Mouse (Mus musculus): Measurements from ENCODE around the gene Samd5.

Samd5 gene

DNA sequence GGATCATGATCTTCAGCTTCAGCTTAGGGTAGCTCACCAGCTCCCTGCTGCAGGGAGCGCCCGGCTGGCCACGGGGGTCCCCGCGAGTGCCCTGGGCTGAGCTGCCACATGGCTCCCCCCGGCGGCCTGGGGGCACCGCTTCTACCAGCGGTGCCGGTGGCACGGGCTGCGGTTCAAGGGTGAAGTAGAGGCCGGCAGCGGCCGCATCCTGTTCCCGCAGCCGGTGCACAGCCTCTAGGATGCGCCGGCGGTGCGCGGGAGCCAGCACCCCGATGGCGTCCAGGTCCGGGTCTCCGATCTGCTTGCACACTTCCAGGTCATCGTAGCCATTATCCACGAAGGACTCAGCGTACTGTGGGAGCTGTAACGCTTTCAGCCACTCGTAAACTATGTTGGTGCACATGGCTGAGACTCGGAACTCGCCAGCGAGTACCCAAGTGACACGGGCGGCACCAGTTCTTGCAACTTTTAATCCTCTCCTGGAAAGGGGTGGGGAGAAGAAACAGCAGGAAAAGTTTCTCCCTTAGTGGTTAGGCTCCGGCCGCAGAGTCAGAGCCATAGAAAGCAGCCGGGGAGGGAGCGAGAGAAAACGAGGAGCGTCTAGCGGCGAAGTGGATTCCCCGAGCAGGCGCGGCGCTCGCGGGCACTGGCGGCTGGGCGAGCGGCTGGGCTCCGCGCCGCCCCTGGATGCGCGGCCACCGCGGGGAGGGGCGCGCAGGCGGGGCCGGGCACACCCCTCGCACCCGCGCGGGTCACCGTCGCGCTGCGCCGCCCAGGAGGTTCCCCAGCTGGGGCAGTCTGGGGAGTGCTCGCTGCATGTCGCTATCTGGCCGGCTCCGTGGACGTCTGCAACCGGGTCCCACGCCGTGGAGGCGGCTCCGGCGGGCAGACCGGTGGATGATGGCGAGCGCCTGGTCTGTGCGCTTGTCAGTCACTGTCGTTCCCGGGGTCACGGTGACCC lies at the start of gene Samd5:
Gene Samd5 (minus strand): TSS at position 648 of the 961 bp plus-strand sequence.
- peak; percentile 15 to 45 for DNase-seq (ENCODE audit: low spot score in 2 of 2)

- no peak for DNase-seq (ENCODE audit: low spot score in 2 of 2)
Measured at GRCm38 (mm10) chr10:9722519-9723303, 47.7 kb upstream of the Samd5 start.

DNA sequence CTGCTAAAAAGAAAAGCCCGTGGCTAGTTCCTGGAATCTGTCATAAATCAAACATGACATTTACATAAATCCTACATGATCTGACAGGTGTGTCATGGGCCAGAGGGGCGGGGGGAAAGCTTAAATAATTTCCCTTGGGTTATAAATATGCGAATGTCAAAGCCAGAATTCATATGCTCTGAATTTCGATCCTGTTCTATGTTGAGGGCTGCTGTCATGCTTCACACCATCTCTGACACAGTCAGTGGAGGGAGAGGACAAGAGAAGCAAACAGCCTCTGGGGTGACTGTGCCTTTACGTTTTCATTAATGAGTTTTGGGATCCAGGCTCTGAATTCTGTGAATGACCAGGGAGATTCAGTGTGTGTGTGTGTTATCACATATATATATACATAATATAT lies 45.0 kb upstream of the Samd5 start:
- DNase-seq (ENCODE audit: low spot score in 2 of 2) = no peak

DNA sequence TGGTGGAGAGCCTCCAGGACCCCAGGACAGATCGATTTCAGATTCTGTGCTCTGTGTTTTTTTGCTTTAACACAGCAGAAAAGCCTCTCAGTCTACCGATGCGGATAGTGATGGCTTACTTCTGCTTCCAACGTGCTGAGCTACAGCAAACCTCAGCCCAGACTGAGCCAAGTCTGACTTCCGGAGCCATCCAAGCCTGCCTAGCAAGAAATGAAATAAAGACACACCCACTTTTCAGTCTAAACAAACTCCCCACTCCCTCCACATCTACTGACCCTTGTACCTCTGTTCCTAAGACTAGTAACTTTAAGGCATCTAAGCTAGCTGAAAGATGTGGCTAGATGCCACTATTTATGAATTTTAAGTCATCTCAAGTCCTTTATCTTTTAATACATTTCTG lies 43.1 kb upstream of the Samd5 start:
- no peak for DNase-seq (ENCODE audit: low spot score in 2 of 2)

DNA sequence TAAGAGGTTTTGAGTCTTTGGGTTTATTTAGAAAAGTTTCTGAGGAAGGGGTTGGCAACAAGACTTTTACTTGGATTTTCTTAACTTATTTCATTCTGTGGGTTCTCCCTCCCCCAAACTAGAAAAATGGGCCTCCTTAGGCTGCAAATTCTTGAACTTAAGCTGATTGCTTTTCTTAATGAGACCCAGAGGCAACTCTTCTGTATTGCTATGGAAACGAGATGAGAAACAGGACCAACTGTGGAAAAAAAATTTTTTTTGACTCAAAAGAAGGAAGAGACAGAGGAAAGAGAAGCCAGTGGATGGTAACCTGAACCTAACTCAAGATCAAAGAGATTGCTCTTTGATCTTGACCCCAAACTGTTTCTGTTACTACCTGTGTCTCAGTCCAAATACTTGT lies 29.9 kb upstream of the Samd5 start:
- DNase-seq (ENCODE audit: low spot score in 2 of 2) = no peak

- no peak for DNase-seq (ENCODE audit: low spot score in 2 of 2)
Measured at GRCm38 (mm10) chr10:9699071-9699761, 24.2 kb upstream of the Samd5 start.

- no peak for DNase-seq (ENCODE audit: low spot score in 2 of 2)
Measured at GRCm38 (mm10) chr10:9698141-9698540, 23.1 kb upstream of the Samd5 start.

DNA sequence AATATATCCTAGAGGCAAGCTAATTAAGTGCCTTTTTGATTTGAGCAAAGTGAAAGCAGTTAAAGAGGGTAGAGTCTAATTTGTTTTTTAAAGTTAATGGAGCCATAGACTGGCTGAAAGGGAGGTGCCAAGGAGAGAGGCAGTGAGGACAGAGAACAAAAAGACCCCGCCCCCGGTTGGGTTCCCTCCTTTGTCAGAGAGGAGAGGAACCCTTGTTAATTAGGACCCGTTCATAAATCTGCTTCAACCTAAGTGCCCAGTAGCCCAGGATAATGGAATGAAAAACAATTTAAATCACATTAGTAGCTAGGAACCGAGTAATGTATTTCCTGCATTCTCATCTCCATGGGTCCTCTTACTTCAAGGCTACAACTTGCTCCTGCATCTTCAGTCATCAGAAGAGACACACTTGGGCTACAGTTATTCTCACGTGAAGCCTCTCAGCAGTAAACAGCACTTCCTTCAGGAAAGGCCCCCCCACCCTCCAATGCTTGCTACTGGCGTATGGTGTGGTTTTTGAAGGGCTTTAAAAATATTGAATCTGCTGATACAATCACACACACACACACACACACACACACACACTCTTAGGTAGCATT lies 21.6 kb upstream of the Samd5 start:
- no peak for DNase-seq (ENCODE audit: low spot score in 2 of 2)

- no peak for DNase-seq (ENCODE audit: low spot score in 2 of 2)
Measured at GRCm38 (mm10) chr10:9693990-9694699, 19.1 kb upstream of the Samd5 start.

GRCm38 (mm10) chr10:9680928-9681327 lies 5.9 kb upstream of the Samd5 start:
- no peak for DNase-seq (ENCODE audit: low spot score in 2 of 2)

DNA sequence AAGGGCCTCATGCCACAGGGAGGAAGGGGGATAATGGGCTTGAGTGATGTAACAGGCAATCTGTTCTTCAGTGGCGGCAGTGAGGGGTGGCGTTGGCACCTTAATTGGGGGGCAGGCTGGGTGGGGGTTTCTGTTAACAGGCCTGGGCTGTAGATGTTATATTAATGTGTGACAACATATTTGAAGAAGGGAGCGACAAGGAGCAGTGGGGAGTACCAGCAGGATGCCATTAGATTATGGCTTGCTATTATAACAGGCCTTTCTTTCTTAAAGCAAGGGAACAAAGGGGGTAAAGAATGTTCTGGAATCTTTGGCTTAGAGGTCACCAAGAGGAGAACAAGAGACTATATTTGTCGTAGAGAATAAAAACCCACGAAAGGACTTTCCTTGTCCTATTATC lies 4.9 kb upstream of the Samd5 start:
- DNase-seq (ENCODE audit: low spot score in 2 of 2) = no peak

DNA sequence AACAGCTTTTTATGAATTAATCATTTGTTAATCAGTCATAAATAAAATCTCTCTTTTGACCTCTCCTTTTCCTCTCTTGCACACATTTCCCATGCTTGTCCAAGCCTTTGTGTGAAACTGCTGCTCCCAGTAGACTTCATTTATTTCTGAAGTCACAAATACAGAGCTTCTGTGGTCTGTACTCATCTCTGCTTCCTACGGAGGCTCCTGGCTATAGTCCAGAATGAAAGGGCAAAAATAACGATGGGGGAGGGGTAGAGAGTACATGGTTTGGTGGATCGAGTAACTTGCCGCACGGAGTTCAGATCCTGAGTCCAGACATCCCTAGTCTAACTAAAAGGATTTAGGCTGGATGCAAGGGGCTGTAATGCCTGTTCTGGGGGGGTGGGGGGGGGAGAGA lies 3.1 kb upstream of the Samd5 start:
- DNase-seq (ENCODE audit: low spot score in 2 of 2) = no peak

DNA sequence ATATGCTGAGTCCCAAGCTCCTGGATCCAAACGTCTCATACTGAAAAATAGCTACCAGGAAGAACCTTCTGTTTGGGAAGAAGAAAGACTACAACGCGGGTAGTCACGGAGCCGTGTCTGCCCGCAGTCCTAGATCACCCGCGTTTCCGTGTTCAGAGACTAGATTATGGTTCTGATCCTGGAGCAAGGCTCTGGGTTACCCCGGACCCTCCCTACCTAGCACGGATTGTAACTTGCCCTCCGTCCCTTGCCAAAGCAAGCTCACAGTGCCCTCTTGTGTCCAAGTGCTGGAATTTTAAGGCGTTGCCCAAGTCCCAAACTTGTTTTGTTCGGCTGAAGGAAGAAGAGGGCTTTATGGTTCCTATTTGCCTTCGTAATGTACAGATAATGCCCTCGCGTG lies 1.9 kb upstream of the Samd5 start:
- DNase-seq (ENCODE audit: low spot score in 2 of 2) = peak; percentile 38 to 74

- DNase-seq (ENCODE audit: low spot score in 2 of 2) = no peak
Measured at GRCm38 (mm10) chr10:9676418-9676786, 1.4 kb upstream of the Samd5 start.

GRCm38 (mm10) chr10:9675550-9676417 lies 776 bp upstream of the Samd5 start:
- DNase-seq (ENCODE audit: low spot score in 2 of 2) = no peak

DNA sequence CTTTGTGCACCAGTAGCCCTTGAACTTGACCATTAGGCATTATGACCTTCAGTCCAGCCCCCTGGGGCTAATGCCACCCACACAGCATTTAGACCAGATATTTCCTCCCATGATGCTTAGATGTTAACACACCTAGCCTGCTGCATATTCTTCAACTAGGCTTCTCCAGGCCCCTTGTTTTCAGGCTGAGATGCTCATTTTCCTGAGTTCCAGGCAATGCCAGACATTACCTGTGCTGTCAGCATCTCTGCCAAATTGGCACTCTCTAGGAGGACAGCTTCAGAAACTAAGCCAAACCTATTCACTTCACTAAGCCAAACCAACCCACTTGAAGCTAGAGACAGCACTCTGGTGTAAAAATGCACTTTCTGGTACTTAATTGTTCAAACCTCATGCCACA lies 1.7 kb downstream of the Samd5 start:
- no peak for DNase-seq (ENCODE audit: low spot score in 2 of 2)

- no peak for DNase-seq (ENCODE audit: low spot score in 2 of 2)
Measured at GRCm38 (mm10) chr10:9672751-9673150, 2.3 kb downstream of the Samd5 start.

GRCm38 (mm10) chr10:9670351-9670750 lies 4.7 kb downstream of the Samd5 start:
- no peak for DNase-seq (ENCODE audit: low spot score in 2 of 2)

GRCm38 (mm10) chr10:9668791-9669190 lies 6.2 kb downstream of the Samd5 start:
- no peak for DNase-seq (ENCODE audit: low spot score in 2 of 2)

DNA sequence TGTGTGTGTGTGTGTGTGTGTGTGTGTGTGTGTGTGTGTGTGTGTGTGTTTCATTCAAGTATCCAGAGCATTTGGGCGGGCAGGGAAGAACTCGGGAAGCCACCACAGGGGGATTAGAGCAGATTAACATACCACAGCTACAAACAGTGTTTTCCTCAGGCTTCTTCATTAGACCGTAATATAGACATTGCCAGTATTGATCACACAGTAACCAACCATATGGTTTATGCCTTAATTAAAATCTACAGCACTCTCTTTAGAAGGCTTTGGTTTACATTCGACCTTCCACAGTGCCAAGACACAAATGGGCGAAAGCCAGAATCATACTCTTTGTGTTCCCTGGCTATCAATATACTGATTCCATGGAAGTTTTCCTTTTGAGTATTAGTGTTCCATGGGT lies 22.1 kb downstream of the Samd5 start:
- no peak for DNase-seq (ENCODE audit: low spot score in 2 of 2)
